Comparison of ENCODE assay signal across 23 mouse cellular contexts in genomic region chr8:121446862-121447261, GRCm38 (mm10).
A peak's percentile ranks its signal among the peaks of the same experiment; 100 is the strongest.
DNase-seq lines count a peak whose midpoint lies in the region; ATAC-seq and TF ChIP-seq lines count a peak whose summit lies in the region.
"Had no signal": no experiment of that assay in that cellular context is flagged by ENCODE, and none has a peak within 500 bp of the region (broad histone marks: within the 10 kb centered on the region; RNA-seq: fewer than 3 reads in every experiment).

No protein-coding gene starts in this region.

- intact Hi-C loops in heart, postnatal 36 days (cut with DNase I) = loop anchor here (2.0 kb wide), 1 partner anchor 20 kb away; no protein-coding TSS in a partner anchor

- no peak for DNase-seq in heart, postnatal 36 days
- peak; percentile 37 for DNase-seq in kidney, postnatal 0 days (ENCODE audit: low spot score)
- DNase-seq in liver, postnatal 0 days = no peak
- peak; percentile 43 for DNase-seq in lung, postnatal 10 days
- DNase-seq in lung, postnatal 36 days = no peak
- DNase-seq: adrenal gland, adult 8-10 months; adrenal gland, postnatal 36 days; B cell, adult 2 months; cerebellum, adult 2 months; gastrocnemius, postnatal 25 days had no signal

- H3K4me2 ChIP-seq in heart, embryonic 13.5 days = no peak overlapping the region
- H3K4me2 ChIP-seq in kidney, postnatal 0 days (ENCODE audit: low read length) = no peak overlapping the region
- H3K4me2 ChIP-seq in kidney, embryonic 15.5 days = no peak overlapping the region
- H3K4me2 ChIP-seq in liver, embryonic 12.5 days = no peak overlapping the region
- H3K4me2 ChIP-seq in liver, postnatal 0 days (ENCODE audit: low read depth, low read length) = no peak overlapping the region
- H3K4me2 ChIP-seq: embryonic facial prominence, embryonic 15.5 days; heart, embryonic 15.5 days; hindbrain, embryonic 12.5 days had no signal

- WGBS in heart, embryonic 13.5 days = 57% methylated on average over 6 of the region's 6 CpGs
- WGBS in kidney, postnatal 0 days = 69% methylated on average over 6 of the region's 6 CpGs
- WGBS in kidney, embryonic 15.5 days = 82% methylated on average over 6 of the region's 6 CpGs
- WGBS in liver, embryonic 12.5 days (ENCODE audit: insufficient replicate concordance) = 70% methylated on average over 6 of the region's 6 CpGs
- 69% methylated on average over 6 of the region's 6 CpGs for WGBS in liver, postnatal 0 days (ENCODE audit: insufficient replicate concordance)

- H3K4me1 ChIP-seq in heart, embryonic 13.5 days = peaks cover 19% of the 10 kb centered on the region
- H3K4me1 ChIP-seq in kidney, postnatal 0 days (replicated peaks; ENCODE audit: insufficient read depth, low read length) = no peaks in the 10 kb centered on the region
- peaks cover 30% of the 10 kb centered on the region for H3K4me1 ChIP-seq in kidney, embryonic 15.5 days
- no peaks in the 10 kb centered on the region for H3K4me1 ChIP-seq in liver, embryonic 12.5 days
- H3K4me1 ChIP-seq in liver, postnatal 0 days (ENCODE audit: insufficient read depth) = no peaks in the 10 kb centered on the region

- H3K9me3 ChIP-seq in heart, embryonic 13.5 days = no peaks in the 10 kb centered on the region
- H3K9me3 ChIP-seq in kidney, postnatal 0 days (replicated peaks; ENCODE audit: low read length) = no peaks in the 10 kb centered on the region
- no peaks in the 10 kb centered on the region for H3K9me3 ChIP-seq in kidney, embryonic 15.5 days (replicated peaks)
- no peaks in the 10 kb centered on the region for H3K9me3 ChIP-seq in liver, embryonic 12.5 days (replicated peaks)
- no peaks in the 10 kb centered on the region for H3K9me3 ChIP-seq in liver, postnatal 0 days (ENCODE audit: low read length)
- H3K9me3 ChIP-seq: embryonic facial prominence, embryonic 15.5 days; forebrain, embryonic 10.5 days; heart, embryonic 10.5 days; heart, embryonic 15.5 days; hindbrain, embryonic 12.5 days had no signal

- no peaks in the 10 kb centered on the region for H3K36me3 ChIP-seq in heart, embryonic 13.5 days
- no peaks in the 10 kb centered on the region for H3K36me3 ChIP-seq in kidney, postnatal 0 days (ENCODE audit: insufficient read depth, low read length)
- no peaks in the 10 kb centered on the region for H3K36me3 ChIP-seq in kidney, embryonic 15.5 days
- H3K36me3 ChIP-seq in liver, embryonic 12.5 days = no peaks in the 10 kb centered on the region
- H3K36me3 ChIP-seq in liver, postnatal 0 days (replicated peaks; ENCODE audit: insufficient read depth, low read length) = no peaks in the 10 kb centered on the region
- H3K36me3 ChIP-seq: embryonic facial prominence, embryonic 15.5 days; forebrain, embryonic 10.5 days; G1E; heart, embryonic 10.5 days; heart, embryonic 15.5 days; hindbrain, embryonic 12.5 days had no signal

- no peak for TF ChIP-seq CTCF in kidney, postnatal 0 days (IDR thresholded peaks at IDR 0.05; ENCODE audit: low read depth)
- TF ChIP-seq CTCF in liver, postnatal 0 days (IDR thresholded peaks at IDR 0.05; ENCODE audit: low read depth) = no peak

- peak overlapping the region; percentile 7; the same call in 1 of the 2 replicates for H3K9ac ChIP-seq in heart, embryonic 13.5 days
- no peak overlapping the region for H3K9ac ChIP-seq in kidney, postnatal 0 days (ENCODE audit: low read depth, low read length)
- no peak overlapping the region for H3K9ac ChIP-seq in kidney, embryonic 15.5 days
- H3K9ac ChIP-seq in liver, embryonic 12.5 days = no peak overlapping the region
- H3K9ac ChIP-seq in liver, postnatal 0 days (replicated peaks) = no peak overlapping the region
- H3K9ac ChIP-seq: embryonic facial prominence, embryonic 15.5 days; heart, embryonic 15.5 days; hindbrain, embryonic 12.5 days had no signal

- no peak overlapping the region for H3K27ac ChIP-seq in heart, embryonic 13.5 days (replicated peaks)
- H3K27ac ChIP-seq in kidney, postnatal 0 days = no peak overlapping the region
- H3K27ac ChIP-seq in kidney, embryonic 15.5 days = no peak overlapping the region
- no peak overlapping the region for H3K27ac ChIP-seq in liver, embryonic 12.5 days
- H3K27ac ChIP-seq in liver, postnatal 0 days (ENCODE audit: low read depth) = no peak overlapping the region
- H3K27ac ChIP-seq: embryonic facial prominence, embryonic 15.5 days; forebrain, embryonic 10.5 days; gastrocnemius, adult 2 months; heart, embryonic 10.5 days; heart, embryonic 15.5 days; hindbrain, embryonic 12.5 days had no signal

- no peak for TF ChIP-seq EP300 in liver, postnatal 0 days (IDR thresholded peaks at IDR 0.05; ENCODE audit: low read depth)

- H3K4me3 ChIP-seq in heart, embryonic 13.5 days = no peak overlapping the region
- H3K4me3 ChIP-seq in kidney, postnatal 0 days (replicated peaks; ENCODE audit: low read depth, low read length) = no peak overlapping the region
- H3K4me3 ChIP-seq in kidney, embryonic 15.5 days (replicated peaks) = no peak overlapping the region
- no peak overlapping the region for H3K4me3 ChIP-seq in liver, embryonic 12.5 days
- no peak overlapping the region for H3K4me3 ChIP-seq in liver, postnatal 0 days (ENCODE audit: low read depth, low read length)
- H3K4me3 ChIP-seq: embryonic facial prominence, embryonic 15.5 days; erythroblast, embryonic 14.5 days; forebrain, embryonic 10.5 days; gastrocnemius, adult 2 months; heart, embryonic 10.5 days; heart, embryonic 15.5 days; hindbrain, embryonic 12.5 days had no signal

- H3K27me3 ChIP-seq in heart, embryonic 13.5 days (replicated peaks) = peaks cover 6% of the 10 kb centered on the region; the same call in 1 of the 2 replicates
- H3K27me3 ChIP-seq in kidney, postnatal 0 days (ENCODE audit: insufficient read depth, low read length) = no peaks in the 10 kb centered on the region
- H3K27me3 ChIP-seq in kidney, embryonic 15.5 days = no peaks in the 10 kb centered on the region
- no peaks in the 10 kb centered on the region for H3K27me3 ChIP-seq in liver, embryonic 12.5 days (replicated peaks)
- H3K27me3 ChIP-seq in liver, postnatal 0 days (ENCODE audit: insufficient read depth, low read length) = no peaks in the 10 kb centered on the region
- H3K27me3 ChIP-seq: heart, embryonic 15.5 days; hindbrain, embryonic 12.5 days had no signal

- ATAC-seq in heart, embryonic 13.5 days (ENCODE audit: extremely low read depth, insufficient number of reproducible peaks, low FRiP score, low TSS enrichment) = no peak
- ATAC-seq in kidney, postnatal 0 days (replicated peaks; ENCODE audit: low FRiP score, low read depth) = no peak
- no peak for ATAC-seq in kidney, embryonic 15.5 days (replicated peaks; ENCODE audit: low FRiP score)
- peak; percentile 15; the same call in 1 of the 2 replicates for ATAC-seq in liver, embryonic 12.5 days
- ATAC-seq in liver, postnatal 0 days = no peak
- ATAC-seq: CD4-positive, CD25-positive, alpha-beta regulatory T cell, adult 4 months; forebrain, embryonic 14.5 days had no signal

Comparison
In these comparisons a context has a peak if more than half of its experiments do, and no peak if none do; other contexts are left out.
1. DNase-seq: peak in kidney, postnatal 0 days (single experiment) and lung, postnatal 10 days (single experiment); none in heart, postnatal 36 days (0 of 2), liver, postnatal 0 days (single experiment) and lung, postnatal 36 days (single experiment).